Mouse (Mus musculus): ENCODE measurements around the gene Pomt2. TPM values are rescaled to one million over a fixed set of nuclear protein-coding genes. Genes with fewer than 3 reads are reported as not detected.

Pomt2 gene
- polyA plus RNA-seq, 1 experiment from 2014 or later, result 14.4 TPM

GRCm38 (mm10) chr12:87087236-87087635 is 60.5 kb downstream of the Pomt2 start:
- Histone ChIP-seq H3K27me3 (ENCODE audit: control insufficient read depth, insufficient read depth, low read length) (no peaks in the 10 kb centered on the region), H3K9me3 (ENCODE audit: control insufficient read depth, low read length) (no peaks in the 10 kb centered on the region), H3K9ac (replicated peaks; ENCODE audit: low read depth, low read length) (no peak overlapping the region), H3K27ac (ENCODE audit: low read depth, low read length) (no peak overlapping the region), H3K4me3 (ENCODE audit: low read depth, low read length) (no peak overlapping the region), H3K4me1 (ENCODE audit: control insufficient read depth, insufficient read depth, low read length) (no peaks in the 10 kb centered on the region), H3K4me2 (ENCODE audit: low read depth, low read length) (no peak overlapping the region), H3K36me3 (ENCODE audit: control insufficient read depth, insufficient read depth, low read length) (no peaks in the 10 kb centered on the region)
- ATAC-seq (ENCODE audit: low read depth), result no peak
- 66% methylated on average over 7 of the region's 7 CpGs for WGBS

- Histone ChIP-seq H3K27me3 (ENCODE audit: control insufficient read depth, insufficient read depth, low read length) (no peaks in the 10 kb centered on the region), H3K27ac (ENCODE audit: low read depth, low read length) (no peak overlapping the region), H3K36me3 (ENCODE audit: control insufficient read depth, insufficient read depth, low read length) (no peaks in the 10 kb centered on the region), H3K4me3 (ENCODE audit: low read depth, low read length) (no peak overlapping the region), H3K4me2 (ENCODE audit: low read depth, low read length) (no peak overlapping the region), H3K9me3 (ENCODE audit: control insufficient read depth, low read length) (no peaks in the 10 kb centered on the region), H3K9ac (replicated peaks; ENCODE audit: low read depth, low read length) (no peak overlapping the region), H3K4me1 (ENCODE audit: control insufficient read depth, insufficient read depth, low read length) (no peaks in the 10 kb centered on the region)
- 80% methylated on average over 8 of the region's 8 CpGs for WGBS
- no peak for ATAC-seq (ENCODE audit: low read depth)
Measured at GRCm38 (mm10) chr12:87082797-87083196, 65.0 kb downstream of the Pomt2 start.

DNA sequence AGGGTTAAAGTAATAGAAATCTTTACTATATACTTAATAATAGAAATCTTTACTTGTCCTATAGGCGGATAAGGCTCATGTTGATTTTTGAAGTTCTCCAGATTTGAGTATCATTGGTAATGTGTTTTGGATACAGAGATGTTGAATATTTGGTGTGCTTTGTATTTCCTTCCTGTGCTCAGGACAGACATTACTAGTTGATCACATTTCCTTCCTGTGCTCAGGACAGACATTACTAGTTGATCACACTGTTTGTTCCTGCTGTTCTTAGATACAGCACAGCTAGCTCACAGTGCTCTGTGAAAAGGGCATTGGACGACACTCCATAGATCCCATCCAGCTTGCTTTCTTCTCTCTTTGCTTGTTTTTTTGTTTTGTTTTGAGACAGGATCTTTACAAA is 71.2 kb downstream of the Pomt2 start:
- H3K27ac ChIP-seq (ENCODE audit: low read depth, low read length), result no peak overlapping the region
- H3K4me3 ChIP-seq (ENCODE audit: low read depth, low read length), result no peak overlapping the region
- H3K4me1 ChIP-seq (ENCODE audit: control insufficient read depth, insufficient read depth, low read length), result no peaks in the 10 kb centered on the region
- no peaks in the 10 kb centered on the region; the same call in 1 of the 2 replicates for H3K36me3 ChIP-seq (ENCODE audit: control insufficient read depth, insufficient read depth, low read length)
- H3K4me2 ChIP-seq (ENCODE audit: low read depth, low read length), result no peak overlapping the region
- WGBS, result 91% methylated on average over 2 of the region's 2 CpGs
- H3K9ac ChIP-seq (replicated peaks; ENCODE audit: low read depth, low read length), result no peak overlapping the region
- no peak for ATAC-seq (ENCODE audit: low read depth)
- no peaks in the 10 kb centered on the region for H3K9me3 ChIP-seq (ENCODE audit: control insufficient read depth, low read length)
- no peaks in the 10 kb centered on the region for H3K27me3 ChIP-seq (ENCODE audit: control insufficient read depth, insufficient read depth, low read length)

GRCm38 (mm10) chr12:87070520-87070919 is 77.2 kb downstream of the Pomt2 start:
- H3K27me3 ChIP-seq (ENCODE audit: control insufficient read depth, insufficient read depth, low read length), result no peaks in the 10 kb centered on the region
- no peak overlapping the region for H3K4me2 ChIP-seq (ENCODE audit: low read depth, low read length)
- no peaks in the 10 kb centered on the region for H3K9me3 ChIP-seq (ENCODE audit: control insufficient read depth, low read length)
- no peak overlapping the region for H3K9ac ChIP-seq (replicated peaks; ENCODE audit: low read depth, low read length)
- WGBS, result 82% methylated on average over 5 of the region's 5 CpGs
- no peak for ATAC-seq (ENCODE audit: low read depth)
- no peak overlapping the region for H3K27ac ChIP-seq (ENCODE audit: low read depth, low read length)
- H3K4me1 ChIP-seq (ENCODE audit: control insufficient read depth, insufficient read depth, low read length), result no peaks in the 10 kb centered on the region
- H3K36me3 ChIP-seq (ENCODE audit: control insufficient read depth, insufficient read depth, low read length), result peaks cover 1% of the 10 kb centered on the region
- H3K4me3 ChIP-seq (ENCODE audit: low read depth, low read length), result no peak overlapping the region

DNA sequence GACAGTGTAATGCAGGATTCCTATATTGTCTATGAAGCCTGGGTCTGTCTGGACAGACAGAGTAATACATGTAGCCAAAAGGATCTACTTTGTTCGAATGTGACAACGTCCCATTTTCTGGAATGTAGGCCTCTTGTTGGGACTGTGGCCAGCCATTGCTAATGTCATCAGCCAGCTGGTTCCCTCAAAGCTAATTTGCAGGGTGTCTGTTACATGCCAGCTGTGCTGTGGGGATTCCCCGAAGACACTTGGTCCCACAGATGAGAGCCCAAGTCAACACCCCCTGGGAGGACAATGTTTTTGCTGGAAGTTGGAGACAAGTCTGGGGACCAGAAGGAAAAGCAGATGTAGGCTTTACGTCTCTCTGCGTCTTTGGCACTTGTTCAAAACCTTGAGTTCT is 81.3 kb downstream of the Pomt2 start:
- H3K4me3 ChIP-seq (ENCODE audit: low read depth, low read length), result no peak overlapping the region
- ATAC-seq (ENCODE audit: low read depth), result no peak
- H3K36me3 ChIP-seq (ENCODE audit: control insufficient read depth, insufficient read depth, low read length), result peaks cover 3% of the 10 kb centered on the region; the same call in 1 of the 2 replicates
- H3K27ac ChIP-seq (ENCODE audit: low read depth, low read length), result no peak overlapping the region
- H3K27me3 ChIP-seq (ENCODE audit: control insufficient read depth, insufficient read depth, low read length), result no peaks in the 10 kb centered on the region
- no peak overlapping the region for H3K9ac ChIP-seq (replicated peaks; ENCODE audit: low read depth, low read length)
- no peaks in the 10 kb centered on the region for H3K4me1 ChIP-seq (ENCODE audit: control insufficient read depth, insufficient read depth, low read length)
- H3K4me2 ChIP-seq (ENCODE audit: low read depth, low read length), result no peak overlapping the region
- WGBS, result 79% methylated on average over 5 of the region's 5 CpGs
- H3K9me3 ChIP-seq (ENCODE audit: control insufficient read depth, low read length), result no peaks in the 10 kb centered on the region

DNA sequence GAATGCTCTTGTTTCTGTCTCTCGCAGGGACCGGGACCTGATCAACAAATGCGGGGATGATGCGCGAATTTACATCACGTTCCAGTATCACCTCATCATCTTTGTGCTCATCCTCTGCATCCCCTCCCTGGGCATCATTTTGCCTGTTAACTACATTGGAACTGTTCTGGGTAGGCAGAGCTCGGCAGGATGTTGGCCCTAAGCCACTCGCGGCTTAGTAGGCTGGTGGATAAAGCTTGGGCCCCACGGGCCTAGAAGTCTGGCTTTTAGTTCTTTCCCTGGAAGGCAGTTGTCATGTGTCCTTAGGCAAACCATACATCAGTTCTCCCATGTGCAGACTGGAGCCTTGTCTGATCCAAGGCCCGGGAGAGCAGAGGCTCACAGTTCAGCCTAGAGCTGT is 82.3 kb downstream of the Pomt2 start:
- no peaks in the 10 kb centered on the region for H3K4me1 ChIP-seq (ENCODE audit: control insufficient read depth, insufficient read depth, low read length)
- no peak for ATAC-seq (ENCODE audit: low read depth)
- H3K9ac ChIP-seq (replicated peaks; ENCODE audit: low read depth, low read length), result no peak overlapping the region
- WGBS, result 92% methylated on average over 11 of the region's 11 CpGs
- no peak overlapping the region for H3K27ac ChIP-seq (ENCODE audit: low read depth, low read length)
- H3K36me3 ChIP-seq (ENCODE audit: control insufficient read depth, insufficient read depth, low read length), result peaks cover 3% of the 10 kb centered on the region; the same call in 1 of the 2 replicates
- H3K27me3 ChIP-seq (ENCODE audit: control insufficient read depth, insufficient read depth, low read length), result no peaks in the 10 kb centered on the region
- H3K4me3 ChIP-seq (ENCODE audit: low read depth, low read length), result no peak overlapping the region
- H3K4me2 ChIP-seq (ENCODE audit: low read depth, low read length), result no peak overlapping the region
- H3K9me3 ChIP-seq (ENCODE audit: control insufficient read depth, low read length), result no peaks in the 10 kb centered on the region

GRCm38 (mm10) chr12:87057066-87057465 is 90.7 kb downstream of the Pomt2 start:
- ATAC-seq (ENCODE audit: low read depth), result no peak
- H3K27ac ChIP-seq (ENCODE audit: low read depth, low read length), result no peak overlapping the region
- no peaks in the 10 kb centered on the region for H3K36me3 ChIP-seq (ENCODE audit: control insufficient read depth, insufficient read depth, low read length)
- WGBS, result 72% methylated on average over 17 of the region's 17 CpGs
- H3K27me3 ChIP-seq (ENCODE audit: control insufficient read depth, insufficient read depth, low read length), result peaks cover 3% of the 10 kb centered on the region; the same call in 1 of the 2 replicates
- H3K4me2 ChIP-seq (ENCODE audit: low read depth, low read length), result no peak overlapping the region
- no peak overlapping the region for H3K4me3 ChIP-seq (ENCODE audit: low read depth, low read length)
- H3K9me3 ChIP-seq (ENCODE audit: control insufficient read depth, low read length), result no peaks in the 10 kb centered on the region
- H3K4me1 ChIP-seq (ENCODE audit: control insufficient read depth, insufficient read depth, low read length), result no peaks in the 10 kb centered on the region
- no peak overlapping the region for H3K9ac ChIP-seq (replicated peaks; ENCODE audit: low read depth, low read length)

Other genes with a start within 250 kb of the Pomt2 start
- gene Cipc, start 200.9 kb downstream of the Pomt2 start, polyA plus RNA-seq (2014; fragmentation: Nextera tagmentation; extraction: Ambion mirVana), result 51.7 and 54.2 TPM in 2 replicates
- gene Zdhhc22, start 157.5 kb downstream of the Pomt2 start, polyA plus RNA-seq (2014; fragmentation: Nextera tagmentation; extraction: Ambion mirVana), result 10.3 and 20.5 TPM in 2 replicates
- gene Tmem63c, start 126.6 kb downstream of the Pomt2 start, polyA plus RNA-seq (2014; fragmentation: Nextera tagmentation; extraction: Ambion mirVana), result 10.7 and 15.8 TPM in 2 replicates
- gene Ngb, start 45.4 kb downstream of the Pomt2 start, polyA plus RNA-seq (2014; fragmentation: Nextera tagmentation; extraction: Ambion mirVana), result 2.3 and 3.6 TPM in 2 replicates
- 33.0 and 39.2 TPM in 2 replicates for gene Gstz1, start 803 bp downstream of the Pomt2 start, polyA plus RNA-seq (2014; fragmentation: Nextera tagmentation; extraction: Ambion mirVana)
- 2.6 and 3.2 TPM in 2 replicates for gene Samd15, start 51.8 kb upstream of the Pomt2 start, polyA plus RNA-seq (2014; fragmentation: Nextera tagmentation; extraction: Ambion mirVana)
- gene Tmed8, start 52.5 kb upstream of the Pomt2 start, polyA plus RNA-seq (2014; fragmentation: Nextera tagmentation; extraction: Ambion mirVana), result 6.5 and 8.8 TPM in 2 replicates
- 1.2 and 2.3 TPM in 2 replicates for gene Noxred1, start 90.8 kb upstream of the Pomt2 start, polyA plus RNA-seq (2014; fragmentation: Nextera tagmentation; extraction: Ambion mirVana)
- gene Vipas39, start 118.3 kb upstream of the Pomt2 start, polyA plus RNA-seq (2014; fragmentation: Nextera tagmentation; extraction: Ambion mirVana), result 61.6 and 67.8 TPM in 2 replicates
- gene Ahsa1, start 118.5 kb upstream of the Pomt2 start, polyA plus RNA-seq (2014; fragmentation: Nextera tagmentation; extraction: Ambion mirVana), result 172 and 186 TPM in 2 replicates
- 0.37 and 0.44 TPM in 2 replicates for gene Ism2, start 151.7 kb upstream of the Pomt2 start, polyA plus RNA-seq (2014; fragmentation: Nextera tagmentation; extraction: Ambion mirVana)
- gene Sptlc2, start 240.4 kb upstream of the Pomt2 start, polyA plus RNA-seq (2014; fragmentation: Nextera tagmentation; extraction: Ambion mirVana), result 70.5 and 81.8 TPM in 2 replicates

Measured in neural tube, embryonic 14.5 days (tissue).